26 mouse cellular contexts compared by ENCODE assay signal in genomic region chr8:11898814-11899213, GRCm38 (mm10). TPM values are rescaled to one million over a fixed set of nuclear protein-coding genes. Genes with fewer than 3 reads are reported as not detected.
"Had no signal": no experiment of that assay in that cellular context is flagged by ENCODE, and none has a peak within 500 bp of the region (broad histone marks: within the 10 kb centered on the region; RNA-seq: fewer than 3 reads in every experiment).

No protein-coding gene starts in this region.

- H3K27ac ChIP-seq: liver, embryonic 12.5 days; liver, embryonic 14.5 days; macrophage; midbrain, embryonic 12.5 days; neural tube, embryonic 13.5 days; neural tube, embryonic 15.5 days had no signal

- H3K9me3 ChIP-seq: liver, embryonic 12.5 days; megakaryocyte, embryonic 14.5 days; midbrain, embryonic 12.5 days; neural tube, embryonic 13.5 days; neural tube, embryonic 15.5 days had no signal

- H3K4me3 ChIP-seq: liver, embryonic 12.5 days; megakaryocyte, embryonic 14.5 days; midbrain, embryonic 12.5 days; myocyte; neural tube, embryonic 13.5 days; neural tube, embryonic 15.5 days had no signal

- H3K4me2 ChIP-seq: liver, embryonic 12.5 days; midbrain, embryonic 12.5 days; neural tube, embryonic 13.5 days; neural tube, embryonic 15.5 days had no signal

- H3K36me3 ChIP-seq: liver, embryonic 12.5 days; midbrain, embryonic 12.5 days; neural tube, embryonic 13.5 days; neural tube, embryonic 15.5 days had no signal

- H3K4me1 ChIP-seq: liver, embryonic 12.5 days; megakaryocyte, embryonic 14.5 days had no signal

- ATAC-seq: liver, embryonic 12.5 days; midbrain, embryonic 16.5 days had no signal

- H3K9ac ChIP-seq: liver, embryonic 12.5 days; liver, embryonic 14.5 days; midbrain, embryonic 12.5 days; neural tube, embryonic 13.5 days; neural tube, embryonic 15.5 days had no signal

- DNase-seq: midbrain, embryonic 14.5 days; retina, postnatal 1 day; right cerebral cortex, adult 18-20 months; right cerebral cortex, postnatal 25 days; right cerebral cortex, postnatal 4 days; spleen, adult 18-20 months; thymus, adult 18-20 months; thymus, postnatal 14 days; thymus, postnatal 36 days had no signal

RNA-seq across cellular contexts. Expression of gene Tex29, which starts 58.5 kb away (rescaled TPM):
- polyA plus RNA-seq: liver, adult 2 months; liver, embryonic 12.5 days; liver, embryonic 14.5 days; liver, embryonic 16.5 days; lung, embryonic 16.5 days; macrophage; midbrain, embryonic 14.5 days; myocyte; neural tube, embryonic 11.5 days; small intestine, adult 2 months; stomach, embryonic 14.5 days; stomach, embryonic 16.5 days; thymus, postnatal 0 days had no signal
